Mouse (Mus musculus): Measurements from ENCODE around the gene Trem2.

DNA sequence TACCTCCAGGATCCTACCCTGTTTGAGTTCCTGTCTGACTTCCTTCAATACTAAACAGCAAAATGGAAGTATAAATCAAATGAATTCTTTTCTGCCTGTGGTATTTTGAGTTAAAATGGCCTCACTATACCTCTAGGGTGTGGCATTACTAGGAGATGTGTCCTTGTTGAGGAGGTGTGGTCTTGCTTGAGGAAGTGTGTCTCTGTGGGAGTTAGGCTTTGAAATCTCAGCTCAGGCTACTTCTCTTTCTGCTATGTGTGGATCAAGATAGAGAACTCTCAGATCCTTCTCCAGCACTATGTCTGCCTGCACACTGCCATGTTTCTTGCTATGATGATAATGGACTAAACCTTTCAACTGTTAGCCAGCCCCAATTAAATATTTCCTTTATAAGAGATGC is 32.8 kb downstream of the Trem2 start:
- TF ChIP-seq EP300 (IDR thresholded peaks at IDR 0.05; ENCODE audit: low read depth) (no peak), CTCF (IDR thresholded peaks at IDR 0.05; ENCODE audit: low read depth) (no peak)

All from liver, embryonic 14.5 days (tissue).